Mouse (Mus musculus): Measurements from ENCODE around the gene Fbxl13. TPM values are rescaled to one million over a fixed set of nuclear protein-coding genes. Genes with fewer than 3 reads are reported as not detected.

The Fbxl13 gene
- polyA plus RNA-seq, 1 experiment from 2014 or later: 0.32 TPM

- no peak for DNase-seq (ENCODE audit: low spot score)
- Histone ChIP-seq H3K27me3 (ENCODE audit: control insufficient read depth, insufficient read depth, low read length) (no peaks in the 10 kb centered on the region), H3K4me3 (ENCODE audit: low read depth, low read length) (no peak overlapping the region), H3K9ac (ENCODE audit: low read depth, low read length) (no peak overlapping the region), H3K27ac (ENCODE audit: low read depth, low read length) (no peak overlapping the region), H3K36me3 (ENCODE audit: control insufficient read depth, insufficient read depth, low read length) (no peaks in the 10 kb centered on the region), H3K4me1 (replicated peaks; ENCODE audit: control insufficient read depth, insufficient read depth, low read length) (no peaks in the 10 kb centered on the region), H3K4me2 (replicated peaks; ENCODE audit: low read depth, low read length) (no peak overlapping the region), H3K9me3 (ENCODE audit: control insufficient read depth, low read length) (no peaks in the 10 kb centered on the region)
- no peak for ATAC-seq (ENCODE audit: low FRiP score)
- 95% methylated on average over 1 of the region's 1 CpGs for WGBS
Measured at GRCm38 (mm10) chr5:21554732-21555131, 90.7 kb downstream of the Fbxl13 start.

- H3K27ac ChIP-seq (ENCODE audit: low read depth, low read length): no peak overlapping the region
- WGBS: 86% methylated on average over 4 of the region's 4 CpGs
- H3K4me1 ChIP-seq (replicated peaks; ENCODE audit: control insufficient read depth, insufficient read depth, low read length): no peaks in the 10 kb centered on the region
- no peak overlapping the region for H3K9ac ChIP-seq (ENCODE audit: low read depth, low read length)
- DNase-seq (ENCODE audit: low spot score): no peak
- no peak overlapping the region for H3K4me3 ChIP-seq (ENCODE audit: low read depth, low read length)
- H3K9me3 ChIP-seq (ENCODE audit: control insufficient read depth, low read length): no peaks in the 10 kb centered on the region
- no peak overlapping the region for H3K4me2 ChIP-seq (replicated peaks; ENCODE audit: low read depth, low read length)
- H3K36me3 ChIP-seq (ENCODE audit: control insufficient read depth, insufficient read depth, low read length): no peaks in the 10 kb centered on the region
- no peak for ATAC-seq (ENCODE audit: low FRiP score)
- H3K27me3 ChIP-seq (ENCODE audit: control insufficient read depth, insufficient read depth, low read length): no peaks in the 10 kb centered on the region
Measured at GRCm38 (mm10) chr5:21553685-21554084, 91.7 kb downstream of the Fbxl13 start.

DNA sequence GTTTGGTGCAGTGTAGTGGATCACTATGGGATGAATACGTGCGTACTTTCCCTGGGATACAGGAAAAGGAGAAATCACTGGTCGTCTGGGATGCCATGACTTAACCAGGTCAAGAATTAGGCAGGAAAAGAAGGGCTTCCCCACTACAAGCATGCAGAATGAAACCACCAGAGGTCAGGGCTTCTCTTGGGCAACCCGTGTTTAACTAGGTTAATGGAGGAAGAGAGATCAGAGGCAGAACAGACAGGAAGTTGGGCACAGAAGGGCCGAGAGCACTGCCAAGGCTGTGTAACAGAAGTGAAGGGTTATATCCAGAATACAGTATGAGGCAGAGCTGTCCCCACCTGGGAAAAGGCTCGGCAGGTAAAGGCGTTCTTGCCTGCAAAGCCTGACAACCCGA, 98.4 kb downstream of the Fbxl13 start:
- no peaks in the 10 kb centered on the region for H3K4me1 ChIP-seq (replicated peaks; ENCODE audit: control insufficient read depth, insufficient read depth, low read length)
- no peak for ATAC-seq (ENCODE audit: low FRiP score)
- no peaks in the 10 kb centered on the region for H3K27me3 ChIP-seq (ENCODE audit: control insufficient read depth, insufficient read depth, low read length)
- H3K4me3 ChIP-seq (ENCODE audit: low read depth, low read length): no peak overlapping the region
- DNase-seq (ENCODE audit: low spot score): no peak
- H3K9ac ChIP-seq (ENCODE audit: low read depth, low read length): no peak overlapping the region
- no peak overlapping the region for H3K4me2 ChIP-seq (replicated peaks; ENCODE audit: low read depth, low read length)
- H3K27ac ChIP-seq (ENCODE audit: low read depth, low read length): no peak overlapping the region
- H3K36me3 ChIP-seq (ENCODE audit: control insufficient read depth, insufficient read depth, low read length): no peaks in the 10 kb centered on the region
- 90% methylated on average over 8 of the region's 8 CpGs for WGBS
- H3K9me3 ChIP-seq (ENCODE audit: control insufficient read depth, low read length): no peaks in the 10 kb centered on the region

DNA sequence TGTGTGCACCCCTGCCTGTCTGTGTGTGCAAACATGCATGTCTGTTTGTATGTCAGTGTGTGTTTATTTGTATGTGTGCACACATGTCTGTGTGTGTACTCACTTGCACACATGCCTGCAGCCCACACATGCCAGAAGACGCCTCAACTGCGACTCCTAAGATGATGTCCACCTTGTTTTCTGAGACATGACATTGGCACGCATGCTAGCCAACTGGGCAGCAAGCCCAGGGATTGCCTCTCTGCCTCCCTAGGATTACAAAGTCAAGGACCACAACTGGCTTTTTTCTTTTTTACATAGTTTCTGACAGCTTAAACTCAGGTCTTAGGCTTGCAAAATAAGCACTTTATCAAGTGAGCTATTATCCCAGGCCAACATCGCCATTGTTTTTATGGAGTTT, 99.6 kb downstream of the Fbxl13 start:
- no peaks in the 10 kb centered on the region for H3K27me3 ChIP-seq (ENCODE audit: control insufficient read depth, insufficient read depth, low read length)
- no peak overlapping the region for H3K9ac ChIP-seq (ENCODE audit: low read depth, low read length)
- no peak overlapping the region for H3K27ac ChIP-seq (ENCODE audit: low read depth, low read length)
- no peaks in the 10 kb centered on the region for H3K9me3 ChIP-seq (ENCODE audit: control insufficient read depth, low read length)
- no peaks in the 10 kb centered on the region for H3K4me1 ChIP-seq (replicated peaks; ENCODE audit: control insufficient read depth, insufficient read depth, low read length)
- H3K36me3 ChIP-seq (ENCODE audit: control insufficient read depth, insufficient read depth, low read length): no peaks in the 10 kb centered on the region
- H3K4me3 ChIP-seq (ENCODE audit: low read depth, low read length): no peak overlapping the region
- WGBS: 93% methylated on average over 4 of the region's 4 CpGs
- ATAC-seq (ENCODE audit: low FRiP score) (no peak), DNase-seq (ENCODE audit: low spot score) (no peak)
- H3K4me2 ChIP-seq (replicated peaks; ENCODE audit: low read depth, low read length): no peak overlapping the region

- Histone ChIP-seq H3K9me3 (ENCODE audit: control insufficient read depth, low read length) (no peaks in the 10 kb centered on the region), H3K36me3 (ENCODE audit: control insufficient read depth, insufficient read depth, low read length) (no peaks in the 10 kb centered on the region), H3K4me1 (replicated peaks; ENCODE audit: control insufficient read depth, insufficient read depth, low read length) (no peaks in the 10 kb centered on the region), H3K27me3 (ENCODE audit: control insufficient read depth, insufficient read depth, low read length) (no peaks in the 10 kb centered on the region), H3K4me2 (replicated peaks; ENCODE audit: low read depth, low read length) (no peak overlapping the region), H3K9ac (ENCODE audit: low read depth, low read length) (no peak overlapping the region), H3K27ac (ENCODE audit: low read depth, low read length) (no peak overlapping the region), H3K4me3 (ENCODE audit: low read depth, low read length) (no peak overlapping the region)
- ATAC-seq (ENCODE audit: low FRiP score) (no peak), DNase-seq (ENCODE audit: low spot score) (no peak)
Measured at GRCm38 (mm10) chr5:21545227-21545626, 100.2 kb downstream of the Fbxl13 start.

- H3K4me1 ChIP-seq (replicated peaks; ENCODE audit: control insufficient read depth, insufficient read depth, low read length): no peaks in the 10 kb centered on the region
- no peaks in the 10 kb centered on the region for H3K36me3 ChIP-seq (ENCODE audit: control insufficient read depth, insufficient read depth, low read length)
- no peak overlapping the region for H3K4me3 ChIP-seq (ENCODE audit: low read depth, low read length)
- H3K9me3 ChIP-seq (ENCODE audit: control insufficient read depth, low read length): no peaks in the 10 kb centered on the region
- WGBS: 70% methylated on average over 3 of the region's 3 CpGs
- ATAC-seq (ENCODE audit: low FRiP score) (no peak), DNase-seq (ENCODE audit: low spot score) (no peak)
- H3K27ac ChIP-seq (ENCODE audit: low read depth, low read length): no peak overlapping the region
- H3K27me3 ChIP-seq (ENCODE audit: control insufficient read depth, insufficient read depth, low read length): no peaks in the 10 kb centered on the region
- H3K9ac ChIP-seq (ENCODE audit: low read depth, low read length): no peak overlapping the region
- H3K4me2 ChIP-seq (replicated peaks; ENCODE audit: low read depth, low read length): no peak overlapping the region
Measured at GRCm38 (mm10) chr5:21544821-21545220, 100.6 kb downstream of the Fbxl13 start.

DNA sequence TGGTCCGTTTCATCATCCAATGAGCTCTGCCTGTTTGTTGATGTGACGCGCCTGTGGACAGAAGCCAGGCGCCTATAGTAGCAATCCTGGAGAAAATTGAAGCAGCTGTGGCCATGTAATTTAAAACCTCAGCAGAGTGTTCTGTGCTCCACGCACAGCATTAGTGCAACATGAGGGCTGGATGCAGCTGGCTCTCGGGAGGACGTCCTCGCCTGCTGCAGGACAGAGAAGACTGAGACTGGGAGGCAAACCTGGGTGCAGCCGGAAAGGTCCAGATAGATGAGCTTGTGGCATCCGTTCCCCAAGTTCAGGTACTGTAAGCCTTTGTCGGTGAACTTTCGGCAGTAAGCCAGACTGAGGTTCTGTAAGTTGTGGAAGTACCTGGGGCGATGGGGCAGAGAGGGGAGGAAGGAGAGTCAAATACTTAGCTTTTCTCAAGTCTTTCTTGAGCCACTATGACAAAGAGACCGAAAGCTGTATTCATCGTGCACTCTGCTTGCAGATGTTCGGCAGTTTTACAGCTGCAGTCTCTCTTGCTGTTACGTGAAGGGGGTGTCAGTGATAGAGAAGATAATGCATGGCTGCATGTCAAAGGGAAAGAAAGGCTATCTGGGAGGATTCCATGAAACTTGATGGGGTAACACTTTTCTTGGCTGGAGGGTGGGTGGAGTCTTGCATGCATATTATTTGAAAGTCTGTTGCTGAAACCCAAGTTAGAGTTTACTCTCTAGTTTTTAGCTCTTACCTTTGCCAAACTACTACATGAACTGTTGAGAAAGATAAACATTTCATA, 101.8 kb downstream of the Fbxl13 start, which contains the start of gene Lrrc17:
Gene Lrrc17, plus strand, starts transcription at position 151 of the 793 bp plus-strand sequence.
- H3K4me3 ChIP-seq (ENCODE audit: low read depth, low read length): no peak within 1 kb of the TSS
- no peak within 1 kb of the TSS for H3K4me2 ChIP-seq (replicated peaks; ENCODE audit: low read depth, low read length)
- H3K27ac ChIP-seq (ENCODE audit: low read depth, low read length): no peak within 1 kb of the TSS
- DNase-seq (ENCODE audit: low spot score) (peak; percentile 27), ATAC-seq (ENCODE audit: low FRiP score) (peak; percentile 57)
- no peak within 1 kb of the TSS for H3K9ac ChIP-seq (ENCODE audit: low read depth, low read length)
- no peaks in the 10 kb centered on the region for H3K36me3 ChIP-seq (ENCODE audit: control insufficient read depth, insufficient read depth, low read length)
- H3K9me3 ChIP-seq (ENCODE audit: control insufficient read depth, low read length): no peaks in the 10 kb centered on the region
- 56% methylated on average over 17 of the region's 17 CpGs for WGBS
- H3K4me1 ChIP-seq (replicated peaks; ENCODE audit: control insufficient read depth, insufficient read depth, low read length): no peaks in the 10 kb centered on the region
- H3K27me3 ChIP-seq (ENCODE audit: control insufficient read depth, insufficient read depth, low read length): no peaks in the 10 kb centered on the region

- Histone ChIP-seq H3K4me2 (replicated peaks; ENCODE audit: low read depth, low read length) (no peak overlapping the region), H3K9ac (ENCODE audit: low read depth, low read length) (no peak overlapping the region), H3K4me3 (ENCODE audit: low read depth, low read length) (no peak overlapping the region), H3K27me3 (ENCODE audit: control insufficient read depth, insufficient read depth, low read length) (no peaks in the 10 kb centered on the region), H3K27ac (ENCODE audit: low read depth, low read length) (no peak overlapping the region), H3K36me3 (ENCODE audit: control insufficient read depth, insufficient read depth, low read length) (no peaks in the 10 kb centered on the region), H3K4me1 (replicated peaks; ENCODE audit: control insufficient read depth, insufficient read depth, low read length) (no peaks in the 10 kb centered on the region), H3K9me3 (ENCODE audit: control insufficient read depth, low read length) (no peaks in the 10 kb centered on the region)
- ATAC-seq (ENCODE audit: low FRiP score): no peak
- WGBS: 85% methylated on average over 4 of the region's 4 CpGs
- DNase-seq (ENCODE audit: low spot score): no peak
Measured at GRCm38 (mm10) chr5:21542226-21542625, 103.2 kb downstream of the Fbxl13 start.

DNA sequence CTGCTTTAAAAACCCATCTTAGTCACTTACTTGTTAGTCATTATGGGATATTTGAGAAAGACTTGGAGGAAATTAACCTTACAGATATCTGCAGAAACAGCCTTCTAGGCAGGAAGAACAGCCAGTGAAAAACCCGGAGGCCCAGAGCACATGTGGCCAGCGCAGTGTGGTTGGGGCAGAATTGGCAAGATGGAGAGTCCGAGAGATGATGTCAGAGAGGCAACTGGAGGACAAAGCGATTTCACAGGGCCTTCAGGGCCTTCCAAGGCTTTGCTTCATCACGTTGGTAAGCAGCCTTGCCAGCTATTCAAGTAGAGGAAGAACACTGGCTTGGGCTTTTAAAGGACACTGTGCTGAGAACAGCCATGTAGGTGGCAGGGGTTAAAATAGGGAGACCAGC, 112.5 kb downstream of the Fbxl13 start:
- no peaks in the 10 kb centered on the region for H3K4me1 ChIP-seq (replicated peaks; ENCODE audit: control insufficient read depth, insufficient read depth, low read length)
- no peak overlapping the region for H3K9ac ChIP-seq (ENCODE audit: low read depth, low read length)
- no peak overlapping the region for H3K4me2 ChIP-seq (replicated peaks; ENCODE audit: low read depth, low read length)
- no peaks in the 10 kb centered on the region for H3K36me3 ChIP-seq (ENCODE audit: control insufficient read depth, insufficient read depth, low read length)
- no peak overlapping the region for H3K4me3 ChIP-seq (ENCODE audit: low read depth, low read length)
- ATAC-seq (ENCODE audit: low FRiP score) (no peak), DNase-seq (ENCODE audit: low spot score) (no peak)
- 87% methylated on average over 5 of the region's 5 CpGs for WGBS
- no peaks in the 10 kb centered on the region for H3K27me3 ChIP-seq (ENCODE audit: control insufficient read depth, insufficient read depth, low read length)
- no peaks in the 10 kb centered on the region for H3K9me3 ChIP-seq (ENCODE audit: control insufficient read depth, low read length)
- no peak overlapping the region for H3K27ac ChIP-seq (ENCODE audit: low read depth, low read length)
